Mouse (Mus musculus) olfactory bulb, adult 2 months (tissue): Measurements from ENCODE around the gene Rbms1.

Source experiments
- CTCF ChIP-seq: fragments of 200-500 bp; IDR thresholded peaks from 2 replicates; pipeline ENCODE4 v1.5.1; 2012; ENCODE audit warnings: low read depth, mild to moderate bottlenecking, low read length, moderate library complexity; ENCODE audit not compliant: insufficient read depth
- POLR2A ChIP-seq: fragments of 200-500 bp; IDR thresholded peaks from 2 replicates; pipeline ENCODE4 v1.6.1; 2012; ENCODE audit warnings: mild to moderate bottlenecking, low read depth, low read length, moderate library complexity; ENCODE audit not compliant: insufficient read depth

DNA sequence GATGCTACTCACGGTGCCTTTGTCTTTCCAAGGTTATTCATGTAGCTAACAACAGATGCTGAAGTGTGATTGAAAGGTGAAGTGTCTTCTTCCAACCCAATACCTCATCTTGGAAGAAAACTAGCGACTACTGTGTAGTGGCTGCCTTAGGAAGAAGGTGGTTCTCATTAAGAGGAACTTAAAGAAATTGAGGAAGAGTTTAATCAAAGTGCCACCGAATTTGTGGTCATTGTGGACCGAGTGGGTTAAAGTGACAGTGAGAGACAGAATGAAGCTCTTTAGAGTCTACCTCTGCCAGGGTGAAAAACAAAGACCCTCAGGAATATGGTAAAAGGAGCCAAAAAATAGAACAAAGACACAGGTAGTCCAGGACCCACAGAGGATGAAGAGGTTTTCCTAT, 15.2 kb downstream of the Rbms1 start:
- no peak for TF ChIP-seq CTCF
- no peak for TF ChIP-seq POLR2A
